Mouse (Mus musculus) MEL (cell line): Measurements from ENCODE around the gene Otud1. TPM values are rescaled to one million over a fixed set of nuclear protein-coding genes. Genes with fewer than 3 reads are reported as not detected.

Experiments used
- DNase-seq: peaks from one replicate; pipeline ENCODE4 v3.0.0; 2011; ENCODE audit warnings: low read depth, low spot score
- H3K27ac ChIP-seq: 2 replicates; pipeline ENCODE4 v1.5.1; 2012; ENCODE audit warnings: low read depth, mild to moderate bottlenecking, control low read depth, low read length, moderate library complexity; ENCODE audit not compliant: control insufficient read depth
- H3K27me3 ChIP-seq, 2 experiments: fragments of 150-350 bp in 1 of 2; sonication (generic) in 1 of 2; 2 replicates each; pipeline ENCODE4 v1.6.1; 2012; ENCODE audit warnings: low read length in 2 of 2, mild to moderate bottlenecking in 2 of 2, improper control_type of control experiment in 1 of 2, moderate library complexity in 1 of 2; ENCODE audit not compliant: insufficient read depth in 2 of 2, control insufficient read depth in 1 of 2
- H3K36me3 ChIP-seq, 2 experiments: 2 replicates each; pipeline ENCODE4 v1.6.1; 2012 to 2014; ENCODE audit warnings: low read length in 2 of 2, improper control_type of control experiment in 1 of 2, inconsistent platforms in 1 of 2, mild to moderate bottlenecking in 1 of 2; ENCODE audit not compliant: insufficient read depth in 2 of 2, control insufficient read depth in 1 of 2
- H3K4me1 ChIP-seq, 2 experiments: fragments of 150-350 bp in 1 of 2; sonication (generic) in 1 of 2; 2 replicates each; pipeline ENCODE4 v1.6.1; 2012; ENCODE audit warnings: low read length in 2 of 2, improper control_type of control experiment in 1 of 2, mild to moderate bottlenecking in 1 of 2; ENCODE audit not compliant: insufficient read depth in 2 of 2, control insufficient read depth in 1 of 2
- H3K4me3 ChIP-seq, 2 experiments: fragments of 150-350 bp in 1 of 2; sonication (generic) in 1 of 2; 2 replicates each; pipeline ENCODE4 v1.5.1; 2012; ENCODE audit warnings: low read depth in 2 of 2, low read length in 2 of 2, mild to moderate bottlenecking in 2 of 2, moderate library complexity in 2 of 2, control low read depth in 1 of 2, improper control_type of control experiment in 1 of 2; ENCODE audit not compliant: control insufficient read depth in 1 of 2, insufficient read depth in 1 of 2
- H3K79me2 ChIP-seq: 2 replicates; pipeline ENCODE4 v1.6.1; 2012; ENCODE audit warnings: mild to moderate bottlenecking, low read length, moderate library complexity; ENCODE audit not compliant: control insufficient read depth, poor library complexity, insufficient read depth
- H3K9ac ChIP-seq: 2 replicates; pipeline ENCODE4 v1.6.1; 2012; ENCODE audit warnings: low read depth, mild to moderate bottlenecking, control low read depth, low read length, moderate library complexity; ENCODE audit not compliant: control insufficient read depth, poor library complexity, severe bottlenecking
- H3K9me3 ChIP-seq: fragments of 150-350 bp; sonication (generic); replicated peaks from 2 replicates; pipeline ENCODE4 v1.6.1; 2012; ENCODE audit warnings: mild to moderate bottlenecking, low read length, improper control_type of control experiment, moderate library complexity; ENCODE audit not compliant: insufficient read depth
- CHD1 ChIP-seq: IDR thresholded peaks from 2 replicates; pipeline ENCODE4 v1.6.1; 2012; ENCODE audit warnings: low read depth, mild to moderate bottlenecking, inconsistent platforms, low read length, improper control_type of control experiment
- CHD2 ChIP-seq: IDR thresholded peaks from 2 replicates; pipeline ENCODE4 v1.6.1; 2011; ENCODE audit warnings: low read length, improper control_type of control experiment
- CTCF ChIP-seq, 3 experiments: IDR thresholded peaks in 2 of 3; conservative IDR thresholded peaks in 1 of 3; 2 replicates each; pipeline ENCODE4 v1.5.1; 2011 to 2012; ENCODE audit warnings: low read length in 3 of 3, low read depth in 2 of 3, mild to moderate bottlenecking in 2 of 3, improper control_type of control experiment in 1 of 3, inconsistent platforms in 1 of 3, mixed read lengths in 1 of 3, moderate library complexity in 1 of 3; ENCODE audit not compliant: control insufficient read depth in 1 of 3, insufficient read depth in 1 of 3, poor library complexity in 1 of 3, severe bottlenecking in 1 of 3
- EP300 ChIP-seq, 2 experiments: IDR thresholded peaks; 2 replicates each; pipeline ENCODE4 v1.6.1; 2011; ENCODE audit warnings: improper control_type of control experiment in 2 of 2, low read length in 2 of 2, low read depth in 1 of 2, mild to moderate bottlenecking in 1 of 2
- ETS1 ChIP-seq: IDR thresholded peaks from 2 replicates; pipeline ENCODE4 v1.6.1; 2012; ENCODE audit warnings: low read depth, mild to moderate bottlenecking, inconsistent platforms, low read length, improper control_type of control experiment, moderate library complexity
- GATA1 ChIP-seq: IDR thresholded peaks from 2 replicates; pipeline ENCODE4 v1.6.1; 2011; ENCODE audit warnings: low read depth, low read length, improper control_type of control experiment
- MXI1 ChIP-seq: IDR thresholded peaks from 2 replicates; pipeline ENCODE4 v1.6.1; 2011; ENCODE audit warnings: mild to moderate bottlenecking, low read depth, low read length, improper control_type of control experiment
- MYB ChIP-seq: IDR thresholded peaks from 2 replicates; pipeline ENCODE4 v1.6.1; 2011; ENCODE audit warnings: mild to moderate bottlenecking, low read depth, low read length, improper control_type of control experiment
- NELFE ChIP-seq: IDR thresholded peaks from 2 replicates; pipeline ENCODE4 v1.6.1; 2011; ENCODE audit warnings: low read depth, low read length, improper control_type of control experiment
- NRF1 ChIP-seq: IDR thresholded peaks from 2 replicates; pipeline ENCODE4 v1.6.1; 2014; ENCODE audit warnings: low read depth, mild to moderate bottlenecking, inconsistent platforms, low read length, improper control_type of control experiment, moderate library complexity; ENCODE audit not compliant: poor library complexity, insufficient read depth, severe bottlenecking
- RCOR1 ChIP-seq: IDR thresholded peaks from 2 replicates; pipeline ENCODE4 v1.6.1; 2012; ENCODE audit warnings: low read depth, mild to moderate bottlenecking, inconsistent platforms, low read length, improper control_type of control experiment
- SIN3A ChIP-seq: IDR thresholded peaks from 2 replicates; pipeline ENCODE4 v1.6.1; 2012; ENCODE audit warnings: low read length, improper control_type of control experiment, inconsistent platforms
- TAL1 ChIP-seq: IDR thresholded peaks from 2 replicates; pipeline ENCODE4 v1.6.1; 2012; ENCODE audit warnings: mild to moderate bottlenecking, inconsistent platforms, low read length, moderate library complexity, mixed read lengths
- TCF12 ChIP-seq: IDR thresholded peaks from 2 replicates; pipeline ENCODE4 v1.6.1; 2014; ENCODE audit warnings: low read depth, mild to moderate bottlenecking, inconsistent platforms, low read length, improper control_type of control experiment, moderate library complexity
- USF1 ChIP-seq: IDR thresholded peaks from 2 replicates; pipeline ENCODE4 v1.6.1; 2014; ENCODE audit warnings: low read depth, mild to moderate bottlenecking, inconsistent platforms, low read length, improper control_type of control experiment, moderate library complexity
- ZC3H11A ChIP-seq: IDR thresholded peaks from 2 replicates; pipeline ENCODE4 v1.6.1; 2012; ENCODE audit warnings: low read depth, mild to moderate bottlenecking, inconsistent platforms, low read length, improper control_type of control experiment
- polyA plus RNA-seq, 2 experiments: library from polyadenylated mRNA; stranded (reverse) in 1 of 2; unstranded in 1 of 2; fragments of >175 nt in 1 of 2; fragments of >200 nt in 1 of 2; gene quantifications; 2 replicates each; pipeline versions ENCODE4 v1.2.1 to v1.2.4; 2012; ENCODE audit warnings: low replicate concordance in 2 of 2, low read depth in 1 of 2; ENCODE audit not compliant: insufficient read length in 2 of 2, insufficient read depth in 1 of 2, missing spikeins in 1 of 2
- total RNA-seq: library from RNA; depleted of rRNA; stranded (reverse); fragments of 300-350 nt; gene quantifications from 2 replicates; pipeline ENCODE4 v1.2.3, GENCODE M21; 2012

Gene Otud1
- total and polyA plus RNA-seq, 3 experiments = 0.27 to 0.45 TPM; not detected in 1

DNA sequence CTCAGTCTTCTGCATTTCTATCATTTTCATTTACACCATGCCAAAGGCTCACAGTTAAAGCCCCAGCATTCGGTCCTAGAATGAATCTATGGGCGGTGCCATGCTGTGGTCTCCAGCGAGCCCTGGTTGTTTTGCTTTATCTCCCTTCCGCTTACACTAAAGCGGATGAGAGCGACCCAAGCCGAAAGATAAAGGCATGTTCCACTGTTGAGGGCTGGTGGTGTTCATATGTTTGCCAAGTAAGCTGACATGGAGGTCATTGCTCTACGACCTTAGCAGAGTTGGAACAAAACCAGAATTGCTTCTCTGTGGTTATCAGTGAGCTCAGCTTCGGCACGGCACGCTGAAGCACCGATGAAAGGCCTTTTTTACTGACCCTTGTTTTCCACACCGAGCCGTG lies 32.5 kb downstream of the Otud1 start:
- Histone ChIP-seq H3K9me3 (no peaks in the 10 kb centered on the region), H3K27me3 (no peaks in the 10 kb centered on the region), H3K79me2 (no peaks in the 10 kb centered on the region), H3K4me1 (peaks cover 0 to 4% of the 10 kb centered on the region in 2 experiments; a peak in 2 of 4 replicates), H3K36me3 (peaks cover 0 to 3% of the 10 kb centered on the region in 2 experiments; a peak in 2 of 4 replicates), H3K4me3 (peak overlapping the region; percentile 45 to 58; a peak in 3 of 4 replicates), H3K27ac (peak overlapping the region; percentile 32; the same call in 1 of the 2 replicates), H3K9ac (peak overlapping the region; percentile 29)
- TF ChIP-seq SIN3A (0 out of 2 replicates have a peak, but pooled peaks have one; percentile 29), CHD1 (no peak), RCOR1 (peak; percentile 46; the same call in 1 of the 2 replicates), MXI1 (no peak), ETS1 (peak; percentile 63), NRF1 (no peak), ZC3H11A (no peak), MYB (no peak), EP300 (IDR thresholded peaks at IDR 0.05; ENCODE audit: low read depth in 1 of 2, low read length in 2 of 2) (peak; percentile 50 to 68; a peak in 3 of 4 replicates), NELFE (no peak), TCF12 (peak; percentile 67), GATA1 (peak; percentile 67), USF1 (no peak)
- DNase-seq = peak; percentile 69

DNA sequence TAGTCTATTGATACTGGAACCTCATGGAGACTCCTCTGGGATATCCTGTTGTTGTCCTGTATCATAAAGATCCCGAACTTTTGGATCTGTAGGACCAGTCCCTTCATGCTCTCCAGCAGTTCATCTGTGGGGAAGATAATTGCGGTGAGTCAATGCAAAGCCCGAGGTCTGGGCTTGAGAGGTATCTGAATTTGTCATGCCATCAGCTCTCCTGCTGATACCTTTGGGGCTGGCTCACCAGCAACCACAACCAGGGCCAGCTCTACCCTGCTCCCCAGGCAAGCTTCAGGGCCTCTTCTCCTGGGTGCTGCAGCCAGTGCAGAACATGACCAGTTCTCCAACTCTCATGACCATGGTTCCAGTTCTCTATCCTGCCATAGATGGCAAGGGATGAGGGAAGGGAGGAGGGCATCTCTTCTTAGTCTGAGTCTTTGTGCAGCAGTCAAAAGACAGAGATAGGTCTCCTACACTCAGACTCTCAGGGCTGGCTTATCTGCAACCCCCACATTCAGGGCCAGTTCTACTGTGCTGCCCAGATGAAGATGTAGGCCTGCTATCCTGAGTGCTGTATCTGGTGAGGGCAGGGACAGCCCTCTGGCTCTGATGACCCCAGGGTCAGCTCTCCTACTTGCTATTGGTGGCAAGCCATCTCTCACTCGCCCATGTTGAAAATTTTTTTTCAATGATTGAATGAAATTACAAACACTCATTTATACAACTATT lies 42.2 kb downstream of the Otud1 start:
- Histone ChIP-seq H3K79me2 (no peaks in the 10 kb centered on the region), H3K27me3 (no peaks in the 10 kb centered on the region), H3K27ac (no peak overlapping the region), H3K36me3 (no peaks in the 10 kb centered on the region), H3K9me3 (no peaks in the 10 kb centered on the region), H3K4me1 (no peaks in the 10 kb centered on the region; a peak in 1 of 4 replicates), H3K4me3 (no peak overlapping the region), H3K9ac (no peak overlapping the region)
- DNase-seq = peak; percentile 14
- TF ChIP-seq MXI1 = no peak
- TF ChIP-seq CHD2 = no peak
- no peak for TF ChIP-seq CTCF (IDR thresholded peaks at IDR 0.05 in 2 of 3, conservative IDR thresholded peaks at IDR 0.05 in 1 of 3; ENCODE audit: control insufficient read depth in 1 of 3, insufficient read depth in 1 of 3, low read depth in 2 of 3, low read length in 3 of 3, poor library complexity in 1 of 3, severe bottlenecking in 1 of 3)
- TF ChIP-seq GATA1 = 0 out of 2 replicates have a peak, but pooled peaks have one; percentile 13
- peak; percentile 48 for TF ChIP-seq TCF12
- TF ChIP-seq TAL1 = peak; percentile 47
- 0 out of 4 replicates have a peak, but pooled peaks of 1 of the 2 experiments have one; percentile 23 for TF ChIP-seq EP300 (IDR thresholded peaks at IDR 0.05; ENCODE audit: low read depth in 1 of 2, low read length in 2 of 2)
